Mouse (Mus musculus) olfactory bulb, adult 2 months (tissue): ENCODE data around the gene Daam1.

Experiments used
- CTCF ChIP-seq: fragments of 200-500 bp; IDR thresholded peaks from 2 replicates; pipeline ENCODE4 v1.5.1; 2012; ENCODE audit warnings: low read depth, mild to moderate bottlenecking, low read length, moderate library complexity; ENCODE audit not compliant: insufficient read depth
- POLR2A ChIP-seq: fragments of 200-500 bp; IDR thresholded peaks from 2 replicates; pipeline ENCODE4 v1.6.1; 2012; ENCODE audit warnings: mild to moderate bottlenecking, low read depth, low read length, moderate library complexity; ENCODE audit not compliant: insufficient read depth

GRCm38 (mm10) chr12:72037049-72037448 is 206.2 kb downstream of the Daam1 start:
- TF ChIP-seq CTCF (no peak), POLR2A (no peak)
